Mouse (Mus musculus) heart, postnatal 0 days (tissue): Measurements from ENCODE around the gene Tmc8.

Source experiments
- CTCF ChIP-seq: IDR thresholded peaks from 2 replicates; pipeline ENCODE4 v1.5.1; 2016; ENCODE audit warnings: antibody characterized with exemption, control low read depth, low read depth
- EP300 ChIP-seq: IDR thresholded peaks from 2 replicates; pipeline ENCODE4 v1.6.1; 2016; ENCODE audit warnings: antibody characterized with exemption, low read depth

DNA sequence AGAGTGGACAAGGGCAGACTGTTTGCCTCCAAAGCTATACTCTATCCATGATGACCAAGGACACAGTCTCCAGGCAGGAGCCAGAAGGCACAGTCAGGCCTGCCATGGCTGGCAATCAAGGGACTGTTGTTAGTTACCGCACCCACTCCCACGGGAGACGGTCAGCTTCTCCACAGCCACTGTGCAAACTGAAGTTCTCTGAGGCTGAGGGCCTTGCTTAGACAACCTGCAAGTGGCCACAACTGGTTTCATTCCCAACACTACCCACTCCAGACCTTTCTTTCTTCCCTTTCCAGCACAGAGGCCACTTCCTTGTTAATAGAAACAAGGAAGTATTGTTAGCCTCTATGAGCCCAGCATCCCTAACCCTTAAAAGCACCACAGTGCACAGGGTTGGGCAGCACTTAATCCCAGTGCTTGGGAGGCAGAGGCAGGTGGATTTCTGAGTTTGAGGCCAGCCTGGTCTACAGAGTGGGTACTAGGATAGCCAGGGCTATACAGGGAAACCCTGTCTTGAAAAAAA, 21.4 kb downstream of the Tmc8 start:
- TF ChIP-seq CTCF (no peak), EP300 (no peak)
